Mouse (Mus musculus) neural tube, embryonic 15.5 days (tissue): ENCODE measurements around the gene Zkscan17. TPM values are rescaled to one million over a fixed set of nuclear protein-coding genes. Genes with fewer than 3 reads are reported as not detected.
"Not testable (repeated sequence)": the region's sequence is repeated elsewhere in the genome, so short reads cannot be mapped to it uniquely, and the experiment has no call there.

Experiments
- ATAC-seq: fragments of 200-750 bp; cut with Nextera tagmentation; 2 replicates; pipeline ENCODE4 v1.8.0; 2017; ENCODE audit warnings: mild to moderate bottlenecking, moderate TSS enrichment, moderate library complexity; ENCODE audit not compliant: low FRiP score
- H3K27ac ChIP-seq: fragments of 300-500 bp; sonication (generic); replicated peaks from 2 replicates; pipeline ENCODE4 v1.5.1; 2015; ENCODE audit warnings: mild to moderate bottlenecking, inconsistent platforms
- H3K27me3 ChIP-seq: fragments of 300-500 bp; sonication (generic); replicated peaks from 2 replicates; pipeline ENCODE4 v1.6.1; 2015; ENCODE audit warnings: inconsistent platforms
- H3K36me3 ChIP-seq: fragments of 300-500 bp; sonication (generic); 2 replicates; pipeline ENCODE4 v1.6.1; 2015; ENCODE audit warnings: inconsistent platforms
- H3K4me1 ChIP-seq: fragments of 300-500 bp; sonication (generic); 2 replicates; pipeline ENCODE4 v1.6.1; 2015; ENCODE audit warnings: inconsistent platforms
- H3K4me2 ChIP-seq: fragments of 300-500 bp; sonication (generic); 2 replicates; pipeline ENCODE4 v1.6.1; 2015; ENCODE audit warnings: inconsistent platforms, mild to moderate bottlenecking, moderate library complexity
- H3K4me3 ChIP-seq: fragments of 300-500 bp; sonication (generic); replicated peaks from 2 replicates; pipeline ENCODE4 v1.5.1; 2015; ENCODE audit warnings: mild to moderate bottlenecking, inconsistent platforms
- H3K9ac ChIP-seq: fragments of 300-500 bp; sonication (generic); replicated peaks from 2 replicates; pipeline ENCODE4 v1.6.1; 2015; ENCODE audit warnings: mild to moderate bottlenecking, inconsistent platforms
- H3K9me3 ChIP-seq: fragments of 300-500 bp; sonication (generic); replicated peaks from 2 replicates; pipeline ENCODE4 v1.6.1; 2016; ENCODE audit warnings: inconsistent platforms
- WGBS: fragments of 180-500 bp; shearing (Covaris S2); methylation state at CpG from one replicate; pipeline ENCODE4 v1.1.7; 2015; ENCODE audit warnings: mixed read lengths; 5-methylcytosine and 5-hydroxymethylcytosine counted together
- polyA plus RNA-seq: library from polyadenylated mRNA; unstranded; fragments of >200 nt; fragmentation: Nextera tagmentation; extraction: Ambion mirVana; gene quantifications from 2 replicates; pipeline ENCODE4 v1.2.1, GENCODE M21; 2015

Gene Zkscan17
- polyA plus RNA-seq = 12.9 and 14.7 TPM in 2 replicates

GRCm38 (mm10) chr11:59526472-59527080, at the start of gene Zkscan17:
Zkscan17 (minus strand) TSS chr11:59526751.
- no peak within 1 kb of the TSS for H3K4me2 ChIP-seq
- ATAC-seq = no peak
- H3K9ac ChIP-seq = no peak within 1 kb of the TSS
- H3K36me3 ChIP-seq = no peaks in the 10 kb centered on the region
- H3K4me1 ChIP-seq = peaks cover 8% of the 10 kb centered on the region; the same call in 1 of the 2 replicates
- H3K9me3 ChIP-seq = no peaks in the 10 kb centered on the region
- 58% methylated on average over 8 of the region's 8 CpGs for WGBS
- H3K27me3 ChIP-seq = no peaks in the 10 kb centered on the region
- H3K27ac ChIP-seq = no peak within 1 kb of the TSS
- H3K4me3 ChIP-seq = no peak within 1 kb of the TSS

GRCm38 (mm10) chr11:59576135-59576534, 49.6 kb upstream of the Zkscan17 start, which contains the start of gene Olfr222:
Olfr222 (minus strand) TSS chr11:59576235.
- H3K4me3 ChIP-seq, H3K9ac ChIP-seq, H3K27me3 ChIP-seq, H3K4me2 ChIP-seq, H3K36me3 ChIP-seq, H3K9me3 ChIP-seq, H3K27ac ChIP-seq, H3K4me1 ChIP-seq, ATAC-seq: not testable (repeated sequence)

DNA sequence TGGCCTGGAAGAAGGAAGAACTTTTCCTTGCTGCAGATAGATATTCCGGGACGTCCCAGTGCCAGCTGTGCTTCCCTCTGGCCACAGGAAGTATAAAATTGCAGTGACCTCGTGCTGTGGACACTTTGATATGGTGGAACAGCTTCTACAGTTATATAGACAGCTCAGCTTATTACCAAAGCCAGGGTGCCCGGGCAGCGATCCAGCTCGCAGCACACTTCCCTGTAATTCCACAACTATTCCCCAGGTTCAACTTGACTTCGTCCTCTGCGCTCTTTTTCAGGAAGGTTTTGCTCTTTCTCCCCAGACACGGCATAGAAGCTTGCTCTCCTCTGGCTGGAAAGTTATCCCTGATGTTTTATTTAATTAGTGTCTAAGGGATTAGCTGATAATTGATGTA, 49.2 kb upstream of the Zkscan17 start:
- Histone ChIP-seq H3K36me3 (no peaks in the 10 kb centered on the region), H3K9me3 (no peaks in the 10 kb centered on the region)
- 61% methylated on average over 9 of the region's 9 CpGs for WGBS

GRCm38 (mm10) chr11:59569306-59569705, 42.8 kb upstream of the Zkscan17 start:
- Histone ChIP-seq H3K27me3 (no peaks in the 10 kb centered on the region), H3K9ac (no peak overlapping the region), H3K9me3 (no peaks in the 10 kb centered on the region), H3K4me2 (no peak overlapping the region), H3K36me3 (no peaks in the 10 kb centered on the region), H3K27ac (no peak overlapping the region), H3K4me3 (no peak overlapping the region), H3K4me1 (no peaks in the 10 kb centered on the region)
- ATAC-seq = no peak
- WGBS = 70% methylated on average over 3 of the region's 3 CpGs

More for the DNA sequence above, 49.2 kb upstream of the Zkscan17 start:
- Histone ChIP-seq H3K4me3 (no peak overlapping the region), H3K4me2 (no peak overlapping the region), H3K9ac (no peak overlapping the region), H3K4me1 (no peaks in the 10 kb centered on the region), H3K27ac (no peak overlapping the region), H3K27me3 (no peaks in the 10 kb centered on the region)
- ATAC-seq = no peak

GRCm38 (mm10) chr11:59562837-59563236, 36.3 kb upstream of the Zkscan17 start:
- no peaks in the 10 kb centered on the region for H3K27me3 ChIP-seq
- no peak overlapping the region for H3K27ac ChIP-seq
- no peak overlapping the region for H3K9ac ChIP-seq
- no peak for ATAC-seq
- no peaks in the 10 kb centered on the region for H3K36me3 ChIP-seq
- no peaks in the 10 kb centered on the region for H3K4me1 ChIP-seq
- H3K4me2 ChIP-seq = no peak overlapping the region
- WGBS = 64% methylated on average over 9 of the region's 9 CpGs
- no peak overlapping the region for H3K4me3 ChIP-seq
- no peaks in the 10 kb centered on the region for H3K9me3 ChIP-seq

DNA sequence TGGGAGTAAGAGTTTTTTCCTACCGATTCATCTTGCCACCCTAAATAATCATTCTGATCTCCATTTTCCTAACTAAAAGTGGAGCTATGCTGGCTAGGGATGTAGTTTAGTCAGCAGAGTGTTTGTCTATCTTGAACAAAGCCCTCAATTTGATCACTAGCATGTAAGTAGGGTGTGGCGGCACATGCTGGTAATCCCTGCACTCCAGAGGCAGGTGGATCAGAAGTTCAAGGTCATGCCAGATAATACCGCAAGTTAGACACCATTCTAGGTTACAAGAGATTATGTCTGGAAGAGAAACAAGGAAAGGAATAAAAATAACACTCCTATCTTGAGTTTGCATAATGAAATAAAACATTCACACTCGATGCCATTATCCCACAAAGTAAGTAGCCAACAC, 35.8 kb upstream of the Zkscan17 start:
- H3K27ac ChIP-seq = no peak overlapping the region
- no peaks in the 10 kb centered on the region for H3K9me3 ChIP-seq
- no peak overlapping the region for H3K4me2 ChIP-seq
- no peak overlapping the region for H3K9ac ChIP-seq
- WGBS = 94% methylated on average over 4 of the region's 4 CpGs
- H3K4me1 ChIP-seq = no peaks in the 10 kb centered on the region
- H3K4me3 ChIP-seq = no peak overlapping the region
- ATAC-seq = no peak
- no peaks in the 10 kb centered on the region for H3K36me3 ChIP-seq
- H3K27me3 ChIP-seq = no peaks in the 10 kb centered on the region

- ATAC-seq = no peak
- H3K27me3 ChIP-seq = no peaks in the 10 kb centered on the region
These were observed 34.4 kb upstream of the Zkscan17 start for GRCm38 (mm10) chr11:59560906-59561305.

DNA sequence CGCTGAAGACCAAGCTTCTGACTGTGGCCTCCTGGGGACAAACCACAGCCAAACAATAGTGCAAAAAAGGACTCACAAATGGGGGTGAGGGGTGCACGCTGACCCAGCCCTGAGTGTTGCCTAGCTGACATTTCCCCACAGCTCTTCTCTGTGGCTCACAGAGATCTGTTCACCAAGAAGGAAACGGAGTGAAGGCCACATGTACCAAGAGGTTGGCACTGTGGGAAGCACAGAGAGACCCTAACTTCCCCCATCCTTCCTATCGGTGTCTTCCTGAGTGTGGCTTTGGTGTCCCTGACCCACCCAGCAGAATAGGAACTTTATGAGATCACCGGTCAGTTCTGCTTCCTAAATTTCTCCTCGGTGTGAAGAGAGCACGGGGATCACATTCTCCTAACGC, 28.0 kb upstream of the Zkscan17 start:
- peaks cover 6% of the 10 kb centered on the region; the same call in 1 of the 2 replicates for H3K4me1 ChIP-seq
- 83% methylated on average over 8 of the region's 8 CpGs for WGBS

More at GRCm38 (mm10) chr11:59560906-59561305, 34.4 kb upstream of the Zkscan17 start:
- Histone ChIP-seq H3K27ac (no peak overlapping the region), H3K4me2 (no peak overlapping the region), H3K9me3 (no peaks in the 10 kb centered on the region), H3K4me3 (no peak overlapping the region), H3K36me3 (no peaks in the 10 kb centered on the region), H3K4me1 (0 out of 2 replicates have a peak, but pooled peaks cover under 1% of the 10 kb centered on the region), H3K9ac (no peak overlapping the region)
- WGBS = 78% methylated on average over 3 of the region's 3 CpGs

DNA sequence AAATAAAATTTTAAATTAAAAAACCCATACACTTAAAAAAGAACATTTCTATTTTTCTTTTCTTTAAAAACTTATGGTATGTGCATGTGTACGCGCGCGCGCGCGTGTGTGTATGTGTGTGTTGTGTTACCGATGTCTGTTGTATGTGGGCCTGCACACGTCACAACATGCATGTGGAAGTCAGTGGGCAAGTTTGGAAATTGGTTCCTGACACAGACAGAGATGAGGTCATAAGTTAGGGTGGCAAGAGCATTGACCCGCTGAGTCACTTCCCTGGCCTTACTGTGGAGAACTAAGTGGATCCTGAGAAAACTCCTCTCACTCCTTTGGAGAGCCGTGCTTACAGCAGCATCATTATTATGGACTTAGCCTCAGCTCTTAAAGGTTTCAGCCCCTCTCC, 27.6 kb upstream of the Zkscan17 start:
- Histone ChIP-seq H3K4me3 (no peak overlapping the region), H3K4me1 (peaks cover 6% of the 10 kb centered on the region; the same call in 1 of the 2 replicates), H3K36me3 (no peaks in the 10 kb centered on the region), H3K27me3 (no peaks in the 10 kb centered on the region), H3K9ac (no peak overlapping the region), H3K4me2 (no peak overlapping the region), H3K9me3 (no peaks in the 10 kb centered on the region), H3K27ac (no peak overlapping the region)
- ATAC-seq = no peak
- WGBS = 95% methylated on average over 11 of the region's 11 CpGs

More for the DNA sequence above, 28.0 kb upstream of the Zkscan17 start:
- Histone ChIP-seq H3K9me3 (no peaks in the 10 kb centered on the region), H3K27me3 (no peaks in the 10 kb centered on the region), H3K9ac (no peak overlapping the region), H3K36me3 (no peaks in the 10 kb centered on the region), H3K4me3 (no peak overlapping the region), H3K27ac (no peak overlapping the region), H3K4me2 (no peak overlapping the region)
- no peak for ATAC-seq

DNA sequence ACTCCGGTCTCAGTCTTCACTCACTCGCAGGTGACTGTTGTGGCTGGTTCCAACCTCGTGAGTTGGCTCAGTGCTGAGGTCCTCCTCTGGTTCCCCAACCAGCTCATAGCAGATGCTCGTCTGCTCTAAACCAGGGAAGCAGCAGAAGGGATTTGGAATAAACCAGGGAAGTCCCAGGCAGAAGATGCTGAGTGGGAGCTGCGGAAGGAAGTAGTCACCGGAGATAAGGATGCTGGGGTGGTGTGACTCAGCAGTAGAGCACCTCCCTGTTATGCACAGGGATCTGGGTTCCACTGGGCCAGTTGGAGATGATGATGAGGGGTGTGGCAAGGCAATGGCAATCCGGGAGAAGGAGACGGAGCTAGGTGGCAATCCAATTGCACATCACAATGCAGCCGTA, 17.5 kb upstream of the Zkscan17 start:
- WGBS = 88% methylated on average over 9 of the region's 9 CpGs
- no peak overlapping the region for H3K4me2 ChIP-seq
- no peak for ATAC-seq

GRCm38 (mm10) chr11:59543376-59543775, 16.8 kb upstream of the Zkscan17 start:
- Histone ChIP-seq H3K36me3 (no peaks in the 10 kb centered on the region), H3K9me3 (no peaks in the 10 kb centered on the region), H3K27ac (no peak overlapping the region), H3K4me2 (no peak overlapping the region), H3K4me3 (no peak overlapping the region), H3K27me3 (no peaks in the 10 kb centered on the region), H3K9ac (no peak overlapping the region), H3K4me1 (peaks cover 6% of the 10 kb centered on the region)
- no peak for ATAC-seq
- WGBS = 87% methylated on average over 3 of the region's 3 CpGs

More for the DNA sequence above, 17.5 kb upstream of the Zkscan17 start:
- no peaks in the 10 kb centered on the region for H3K27me3 ChIP-seq
- no peak overlapping the region for H3K27ac ChIP-seq
- no peak overlapping the region for H3K4me3 ChIP-seq
- H3K36me3 ChIP-seq = no peaks in the 10 kb centered on the region
- H3K9me3 ChIP-seq = no peaks in the 10 kb centered on the region
- H3K9ac ChIP-seq = no peak overlapping the region
- H3K4me1 ChIP-seq = no peaks in the 10 kb centered on the region; the same call in 1 of the 2 replicates

- WGBS = 86% methylated on average over 6 of the region's 6 CpGs
- H3K9me3 ChIP-seq = no peaks in the 10 kb centered on the region
- no peak overlapping the region for H3K4me2 ChIP-seq
- no peak overlapping the region for H3K4me3 ChIP-seq
- ATAC-seq = no peak
- no peaks in the 10 kb centered on the region for H3K27me3 ChIP-seq
- no peak overlapping the region for H3K27ac ChIP-seq
- H3K36me3 ChIP-seq = no peaks in the 10 kb centered on the region
- H3K4me1 ChIP-seq = peaks cover 10% of the 10 kb centered on the region
- H3K9ac ChIP-seq = no peak overlapping the region
These were observed 15.9 kb upstream of the Zkscan17 start for GRCm38 (mm10) chr11:59542442-59542841.
